Mouse (Mus musculus): ENCODE results near the gene Tgfbr3.

DNA sequence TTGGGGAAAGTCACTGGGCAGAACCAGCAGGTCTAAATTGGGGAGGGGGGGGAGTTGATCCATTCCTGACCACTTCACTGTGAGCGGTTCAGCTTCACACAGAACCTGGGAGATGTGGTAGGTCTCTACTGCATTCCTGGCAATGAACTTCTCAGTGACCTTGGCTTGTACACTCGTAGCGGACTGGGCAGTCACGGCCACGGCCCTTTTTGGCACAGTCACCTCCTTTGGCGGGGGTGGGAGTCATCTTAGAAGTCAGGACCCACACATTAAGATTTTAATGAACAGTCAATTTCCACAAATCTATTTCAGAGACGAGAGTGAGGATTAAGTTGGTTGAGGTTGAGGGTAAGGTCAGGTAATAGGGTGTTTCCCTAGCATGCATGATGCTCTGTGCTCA, 27.7 kb upstream of the Tgfbr3 start:
- TF ChIP-seq CTCF (IDR thresholded peaks at IDR 0.05) = no peak
- no peak for TF ChIP-seq EP300 (IDR thresholded peaks at IDR 0.05)
